Mouse (Mus musculus) gastrocnemius, postnatal 4 days (tissue): ENCODE measurements around the gene Daam1. TPM values are rescaled to one million over a fixed set of nuclear protein-coding genes. Genes with fewer than 3 reads are reported as not detected.

Experiments used
- DNase-seq, 2 experiments: peaks; one replicate each; pipeline ENCODE4 v3.0.0; 2021 to 2022; ENCODE audit warnings: low spot score in 2 of 2, mixed read lengths in 2 of 2
- total RNA-seq, 2 experiments: library from RNA; stranded (reverse); gene quantifications; 2 replicates each; pipeline ENCODE4 v1.2.3; 2021

Gene Daam1
- total RNA-seq, 2 experiments from 2014 or later: 28.8 to 34.6 TPM

DNA sequence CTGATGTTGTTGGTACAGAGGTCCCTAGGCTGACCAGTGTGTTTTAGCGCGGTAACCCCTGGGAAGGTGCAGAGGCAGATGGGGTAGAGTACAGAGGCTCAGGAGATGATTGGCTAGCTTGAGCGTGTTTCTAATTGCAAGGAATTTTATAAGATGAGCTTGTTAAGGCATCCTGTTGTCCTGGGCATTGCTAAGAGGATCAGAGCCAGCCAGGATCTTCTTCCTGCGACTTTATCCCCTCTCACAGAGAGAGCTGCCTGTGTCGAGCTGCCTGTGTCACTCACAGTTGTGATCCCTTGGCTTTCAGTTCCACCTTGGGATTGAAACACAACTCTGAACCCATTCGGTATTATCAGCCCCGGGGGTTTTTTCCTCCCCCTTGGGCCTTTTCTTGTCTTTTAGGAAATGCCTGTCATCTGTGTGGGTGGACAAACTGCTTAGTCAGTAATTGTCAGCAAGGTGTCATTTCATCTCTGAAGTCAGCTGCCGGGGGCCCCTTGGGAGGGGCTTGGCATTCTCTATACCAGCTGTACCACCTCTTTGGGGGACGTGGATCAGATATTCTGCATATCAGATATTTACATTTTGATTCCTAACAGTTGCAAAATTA is 62.2 kb downstream of the Daam1 start:
- no peak for DNase-seq

DNA sequence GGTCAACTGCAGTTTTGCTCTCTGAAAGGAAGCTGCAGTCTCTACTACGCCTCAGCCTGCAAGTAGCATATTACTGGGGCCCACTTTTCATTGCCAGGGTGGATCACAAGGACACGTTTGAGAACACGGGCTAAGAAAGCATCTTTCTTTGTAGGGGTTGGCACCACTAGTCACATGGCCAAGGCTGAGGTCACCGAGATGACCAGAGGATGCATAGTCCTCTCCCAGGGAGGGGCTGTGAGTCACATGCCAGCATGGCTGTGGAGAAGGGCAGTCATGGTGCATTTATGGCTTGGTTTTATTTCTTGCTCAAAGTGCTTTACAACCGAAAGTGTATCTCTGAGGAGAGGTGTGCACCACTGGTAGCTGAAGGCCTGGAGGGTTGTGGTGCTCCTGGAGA is 67.4 kb downstream of the Daam1 start:
- DNase-seq: no peak

DNA sequence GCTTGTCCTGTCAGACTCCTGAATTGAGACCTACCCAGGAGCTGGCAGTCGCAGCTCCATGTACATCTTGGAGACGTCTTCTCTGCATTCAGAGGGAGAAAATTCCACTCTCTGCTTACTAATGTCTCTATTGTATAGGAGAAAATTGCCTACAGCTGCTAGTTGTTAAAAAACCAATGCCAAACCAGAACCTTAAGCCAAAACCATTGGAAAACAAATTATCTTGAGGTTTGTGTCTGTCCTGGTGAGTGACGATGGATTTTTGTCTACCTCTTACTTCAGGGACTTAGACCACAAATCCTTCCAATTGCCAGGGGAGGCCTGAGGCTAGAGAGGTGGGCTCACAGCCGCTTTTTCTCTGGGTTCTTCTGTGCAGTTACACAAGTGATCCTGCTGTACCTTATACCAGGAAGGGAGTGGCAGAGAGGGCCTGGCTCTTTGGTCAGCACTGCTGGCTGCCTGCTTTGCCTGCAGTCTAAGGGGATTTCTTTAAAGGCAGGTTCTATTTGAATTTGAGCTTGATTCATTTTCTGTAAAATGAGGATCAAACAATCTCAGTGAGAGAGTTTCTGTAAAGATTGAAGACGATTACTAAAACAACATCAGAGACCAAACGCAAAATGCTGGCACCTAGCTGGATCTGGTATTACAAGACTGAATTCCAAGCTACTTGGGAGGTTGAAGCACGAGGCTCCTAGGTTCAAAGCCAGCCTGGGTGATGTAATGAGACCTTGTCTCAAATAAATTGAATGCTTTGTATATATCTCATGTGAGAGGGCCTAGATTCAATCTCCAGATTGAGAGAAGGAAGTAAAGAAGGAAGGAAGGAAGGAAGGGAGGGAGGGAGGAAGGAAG is 68.0 kb downstream of the Daam1 start:
- DNase-seq: no peak

DNA sequence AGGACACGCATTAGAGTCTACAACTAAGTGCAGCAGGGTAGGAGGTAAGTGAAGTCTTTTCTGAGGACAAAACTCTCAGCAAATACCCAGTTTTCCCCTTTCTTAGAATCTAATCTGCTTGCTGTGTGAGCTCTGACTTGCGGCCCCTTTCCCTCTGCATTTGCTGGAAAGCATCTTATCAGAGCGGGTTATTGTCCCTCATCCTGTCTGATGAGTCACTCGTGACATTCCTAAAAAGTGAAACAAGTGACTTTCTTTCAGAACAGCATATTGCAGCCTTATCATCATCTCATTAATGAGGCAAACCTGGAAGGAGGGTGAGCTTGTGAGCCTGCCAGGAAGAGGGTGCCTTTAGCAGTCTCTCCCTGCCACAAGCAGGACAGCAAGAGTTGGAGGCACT is 68.7 kb downstream of the Daam1 start:
- no peak for DNase-seq

DNA sequence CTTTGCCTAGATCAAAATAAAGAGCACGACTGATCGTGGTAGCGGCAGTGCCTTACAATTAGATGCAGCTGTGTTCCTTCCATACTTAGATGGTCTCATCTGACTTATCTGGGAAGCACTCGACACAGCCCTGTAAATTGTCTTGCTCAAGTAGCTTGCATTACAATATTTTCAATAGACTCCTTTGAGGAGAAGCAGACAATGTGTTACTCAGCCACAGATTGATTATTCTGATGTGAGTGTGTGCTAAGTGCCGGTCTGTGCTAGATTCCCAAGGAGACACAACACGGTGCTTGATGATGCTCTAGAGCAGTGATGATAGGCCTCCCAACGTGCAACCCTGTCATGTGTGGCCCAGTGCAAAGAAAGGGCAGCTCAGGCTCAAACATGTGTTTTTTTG is 70.3 kb downstream of the Daam1 start:
- no peak for DNase-seq

DNA sequence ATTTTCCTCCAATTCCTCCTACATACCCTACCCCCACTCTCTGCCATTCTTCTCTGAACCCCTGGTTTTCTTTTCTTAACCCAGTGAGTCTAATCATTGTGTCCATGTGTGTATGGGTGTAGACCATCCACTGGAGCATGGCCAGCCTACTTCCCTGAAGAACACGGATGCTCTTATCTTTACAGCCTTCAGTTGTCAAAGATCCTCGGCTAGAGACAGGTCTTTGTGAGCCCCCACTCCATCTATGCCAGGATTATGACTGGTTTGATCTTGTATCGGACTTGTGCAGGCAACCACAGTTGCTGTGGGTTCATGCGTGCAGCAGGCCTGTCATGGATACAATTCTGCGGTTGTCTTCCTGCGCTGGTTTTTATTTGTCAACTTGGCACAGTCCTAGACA is 71.0 kb downstream of the Daam1 start:
- no peak for DNase-seq

DNA sequence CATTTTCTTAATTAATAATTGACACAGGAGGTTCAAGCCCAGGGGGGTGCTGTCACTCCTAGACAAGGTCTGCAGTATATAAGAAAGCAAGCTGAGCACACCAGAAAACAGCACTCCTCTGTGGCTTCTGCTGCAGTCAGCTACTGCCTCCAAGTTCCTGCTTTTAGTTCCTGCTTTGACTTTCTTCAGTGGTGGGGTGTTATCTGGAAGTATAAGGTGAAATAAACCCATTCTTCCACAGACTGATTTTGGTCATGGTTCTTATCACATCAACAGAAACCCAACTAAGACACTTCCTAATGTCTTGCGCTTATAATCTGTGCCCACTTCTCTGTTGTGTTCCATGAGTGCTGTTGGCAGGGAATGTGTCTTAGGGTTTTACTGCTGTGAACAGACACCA is 71.4 kb downstream of the Daam1 start:
- no peak for DNase-seq

DNA sequence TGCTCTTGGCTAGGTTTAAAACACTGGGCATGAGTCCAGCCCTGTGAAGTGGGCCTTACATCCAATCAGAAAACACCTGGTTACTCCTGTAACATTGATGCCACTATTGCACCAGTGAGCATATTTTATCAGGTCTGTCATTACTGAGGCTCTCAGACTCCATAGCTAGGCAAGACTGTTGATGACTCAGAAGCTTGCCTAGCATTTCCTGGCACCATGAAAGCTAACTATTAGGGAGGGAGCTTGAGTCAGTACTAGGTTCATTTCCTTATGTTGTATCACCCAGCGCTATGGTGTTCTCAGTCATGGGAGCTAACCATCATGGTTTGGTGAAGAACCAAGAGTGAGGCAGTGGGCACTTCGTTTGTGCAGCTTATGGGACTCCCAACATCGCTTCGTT is 72.3 kb downstream of the Daam1 start:
- no peak for DNase-seq

DNA sequence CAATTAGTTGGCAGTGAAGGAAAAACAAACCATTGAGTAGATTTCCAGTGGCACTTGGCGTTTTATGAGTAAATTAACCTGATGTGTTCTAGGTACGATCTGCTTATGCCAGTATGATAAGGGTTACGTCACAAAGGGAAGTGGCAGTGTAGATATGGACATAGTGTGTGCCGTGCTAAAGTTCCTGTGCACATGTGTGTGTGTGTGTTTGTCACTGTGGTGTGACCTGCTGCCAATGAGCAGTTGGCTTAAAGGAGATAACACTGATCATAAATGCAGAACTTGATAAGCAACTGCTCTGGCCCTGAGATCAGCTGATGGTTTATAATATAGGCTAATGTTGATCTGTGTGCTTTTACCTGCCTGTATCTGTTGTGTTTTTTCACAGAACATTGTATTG is 73.4 kb downstream of the Daam1 start:
- DNase-seq: no peak

DNA sequence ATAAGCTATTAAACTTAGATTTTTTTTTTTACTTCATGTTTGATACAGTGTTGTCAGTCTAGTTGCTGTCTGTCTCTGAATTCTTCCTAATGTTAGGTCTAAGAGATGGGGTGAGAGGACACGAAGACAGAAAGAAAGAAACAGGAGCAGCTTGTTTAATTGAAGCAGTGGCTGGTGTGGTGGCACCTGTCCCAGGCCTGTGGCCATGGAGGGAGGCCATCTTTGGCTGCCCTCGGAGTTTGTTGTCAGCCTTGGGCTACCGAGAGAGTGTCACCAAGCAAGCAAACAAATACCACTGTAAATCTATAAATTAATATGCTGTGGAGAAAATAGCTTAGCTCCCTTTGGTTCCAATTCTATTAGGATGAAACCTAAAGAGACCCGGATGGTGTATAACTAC is 74.0 kb downstream of the Daam1 start:
- DNase-seq: no peak

DNA sequence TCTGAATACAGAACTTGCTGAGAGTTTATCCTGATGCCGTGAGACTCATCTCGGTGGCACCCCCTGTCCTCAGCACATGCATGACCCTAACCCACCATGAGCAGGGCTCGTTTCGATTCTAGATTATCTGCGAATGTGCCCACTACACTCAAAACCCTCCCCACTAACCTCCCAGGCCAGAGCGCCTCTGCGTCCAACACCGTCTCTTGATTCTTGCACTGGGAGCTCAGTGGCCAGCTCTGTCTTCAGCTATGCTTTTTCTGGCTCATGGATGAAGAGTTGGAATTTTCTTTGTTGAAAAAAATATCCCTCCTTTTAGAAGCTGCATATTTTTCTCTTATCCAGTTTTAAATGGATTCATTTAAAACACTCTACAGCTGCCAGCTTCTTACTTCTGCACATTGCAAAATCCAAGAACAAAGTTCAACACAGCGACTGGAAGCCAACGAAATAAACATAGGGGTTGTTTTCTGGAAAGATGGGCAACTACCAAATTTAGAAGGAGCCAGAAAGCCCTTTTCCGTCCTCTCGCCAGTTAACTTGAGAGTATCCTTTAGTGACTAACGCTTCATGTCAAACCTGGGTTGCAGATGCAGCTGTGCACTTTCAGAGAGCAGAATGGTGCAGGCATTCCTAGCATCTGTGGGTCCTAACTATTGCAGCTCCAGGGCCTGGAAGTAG is 74.9 kb downstream of the Daam1 start:
- DNase-seq: peak in 1 of 2 experiments; percentile 25

DNA sequence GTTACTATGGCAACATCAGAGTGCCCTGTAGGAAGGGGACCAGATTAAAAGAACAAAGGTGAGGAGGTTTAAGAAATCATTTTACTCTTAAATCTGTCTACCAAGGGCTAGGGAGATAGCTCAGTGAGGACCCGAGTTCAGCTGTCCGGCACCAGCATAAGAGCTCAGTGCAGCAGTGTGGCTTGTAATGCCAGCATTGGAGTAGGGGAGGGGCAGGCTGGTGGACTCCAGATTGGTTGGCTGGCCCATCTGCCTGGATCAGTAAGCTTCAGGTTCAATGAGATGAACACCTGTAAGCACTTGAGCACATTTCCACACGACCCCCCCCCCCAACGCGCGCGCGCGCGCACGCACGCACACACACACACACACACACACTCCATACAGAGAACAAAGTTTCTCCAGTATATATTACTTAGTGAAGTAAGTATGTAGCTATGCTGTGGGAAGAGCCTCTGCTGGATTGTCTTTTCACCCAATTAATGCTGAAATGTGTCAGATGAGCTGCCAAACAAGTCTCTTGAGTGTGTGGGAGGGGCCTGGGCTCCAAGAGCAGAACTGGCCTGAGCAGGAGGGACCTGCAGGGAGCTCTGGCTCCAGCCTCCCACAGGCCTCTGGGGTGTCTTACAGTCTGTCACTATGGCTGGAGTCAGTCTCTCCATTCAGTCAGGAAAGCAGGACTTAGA is 75.8 kb downstream of the Daam1 start:
- DNase-seq: peak in 1 of 2 experiments; percentile 29

DNA sequence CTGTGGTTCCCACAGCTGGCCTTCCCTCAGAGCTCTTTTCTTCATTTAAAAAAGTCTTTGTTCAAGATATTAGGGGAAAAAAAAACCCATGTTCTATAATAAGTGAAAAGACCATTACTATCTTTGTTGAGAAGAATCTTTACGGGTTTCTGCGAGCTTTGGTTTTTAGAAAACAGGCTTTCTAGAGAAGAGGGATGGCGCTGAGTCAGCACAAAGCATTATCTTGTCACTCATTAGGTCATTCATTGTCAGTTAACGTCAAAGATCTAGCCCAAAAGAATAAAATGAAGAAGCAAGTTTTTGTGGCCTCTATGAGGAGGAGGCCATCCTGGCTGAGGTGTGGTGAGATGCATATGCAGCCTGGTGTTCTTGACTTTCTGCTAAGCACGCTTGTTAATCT is 78.1 kb downstream of the Daam1 start:
- no peak for DNase-seq

DNA sequence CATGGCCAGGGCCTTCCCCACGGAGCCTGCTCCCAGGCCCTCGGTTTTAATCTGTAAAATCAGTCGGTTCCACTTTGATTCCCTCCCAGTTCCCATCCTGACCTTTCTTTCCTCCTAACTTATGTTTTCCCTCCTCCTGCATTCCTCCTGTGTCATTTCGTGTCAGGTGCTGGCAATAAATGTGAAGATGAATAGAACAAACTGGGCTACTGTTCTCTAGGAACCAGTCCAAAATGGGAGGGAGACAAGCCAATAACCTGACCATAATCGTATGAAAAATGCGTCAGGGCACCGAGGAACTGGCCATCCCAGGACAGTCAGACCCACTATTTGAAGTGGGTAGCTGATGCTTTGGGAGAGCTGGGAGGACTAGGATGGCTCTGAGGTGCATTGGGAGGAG is 79.4 kb downstream of the Daam1 start:
- no peak for DNase-seq

DNA sequence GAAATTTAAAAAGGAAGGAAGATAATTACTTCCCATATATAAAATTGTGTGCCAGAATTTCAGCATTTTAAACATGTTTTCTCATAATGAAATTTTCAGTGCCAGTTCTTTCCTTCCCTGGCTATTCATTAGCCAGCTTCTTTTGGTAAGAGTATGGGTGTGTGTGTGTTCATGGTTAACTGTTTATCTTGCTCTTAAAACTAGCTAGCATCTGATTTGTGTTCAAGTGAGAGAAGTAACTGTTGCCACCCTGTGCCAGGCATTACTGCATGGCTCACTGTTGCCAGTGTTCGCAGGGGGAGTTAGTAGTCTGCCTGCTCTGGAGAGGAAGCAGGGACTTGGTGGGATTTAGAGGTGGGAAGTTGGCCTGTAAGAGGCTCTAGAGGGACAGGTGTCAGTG is 81.4 kb downstream of the Daam1 start:
- no peak for DNase-seq

DNA sequence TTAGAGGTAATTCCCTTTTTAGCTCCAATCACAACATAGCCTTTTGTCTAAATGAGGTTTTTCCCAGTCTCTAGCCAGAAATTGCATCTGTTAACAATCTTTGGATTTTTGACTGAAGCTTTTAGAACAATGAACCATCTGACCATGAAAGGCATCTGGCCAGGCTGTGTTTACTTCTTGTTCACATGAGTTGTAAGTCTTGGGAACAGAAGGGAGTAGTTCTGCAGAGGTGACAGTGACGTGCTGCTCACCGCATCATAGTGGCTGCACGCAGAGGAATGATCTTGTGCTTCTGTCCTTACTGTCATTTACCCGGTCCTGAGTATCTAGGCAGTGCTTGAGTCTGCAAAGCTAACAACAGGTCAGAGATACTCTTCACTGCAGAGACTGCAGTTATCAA is 88.3 kb downstream of the Daam1 start:
- DNase-seq: peak in 1 of 2 experiments; percentile 46

DNA sequence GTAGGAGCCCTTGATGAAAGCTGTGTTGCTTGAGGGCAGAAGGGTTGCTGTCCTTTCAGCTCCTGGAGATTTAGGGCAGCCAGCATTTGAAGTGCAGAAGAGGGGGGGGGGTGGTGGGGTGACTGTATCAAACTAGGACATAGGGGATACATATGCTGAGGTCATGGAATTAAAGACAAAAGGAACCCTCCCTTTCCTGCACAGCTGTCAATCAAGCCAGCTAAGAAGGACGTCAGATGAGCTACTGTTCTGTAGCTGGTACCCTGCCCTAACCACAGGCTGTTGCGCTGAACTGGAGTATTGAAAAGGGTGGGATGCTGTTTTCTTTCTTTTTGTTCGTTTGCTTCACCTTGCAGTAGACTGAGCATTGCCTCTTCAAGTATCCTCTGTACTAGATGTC is 89.1 kb downstream of the Daam1 start:
- DNase-seq: no peak

DNA sequence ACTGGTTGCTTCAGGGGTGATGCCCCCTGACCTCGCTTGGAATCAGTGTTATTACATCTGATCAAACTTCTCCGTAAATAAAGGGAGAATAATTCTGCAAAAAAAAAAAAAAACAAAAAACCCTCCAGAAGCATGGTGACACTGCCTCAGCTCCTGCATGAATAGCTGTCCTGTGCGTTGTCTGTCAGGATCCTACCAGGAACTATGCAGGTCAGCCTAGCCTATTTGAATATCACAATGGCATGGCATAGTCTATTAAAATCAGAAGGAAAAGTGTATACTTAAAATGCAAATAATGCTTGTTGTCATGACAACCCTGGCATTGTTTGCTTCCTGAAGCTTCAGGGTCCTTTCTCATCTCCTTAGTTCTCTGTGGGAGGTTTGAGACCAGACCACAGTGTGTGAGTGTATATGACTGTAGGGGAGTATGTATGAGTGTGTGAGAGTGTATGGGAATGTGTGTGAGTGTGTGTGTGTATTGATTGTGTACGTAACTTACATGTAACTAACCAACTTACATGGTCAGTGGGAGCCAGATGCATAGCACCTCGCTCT is 92.0 kb downstream of the Daam1 start:
- no peak for DNase-seq

DNA sequence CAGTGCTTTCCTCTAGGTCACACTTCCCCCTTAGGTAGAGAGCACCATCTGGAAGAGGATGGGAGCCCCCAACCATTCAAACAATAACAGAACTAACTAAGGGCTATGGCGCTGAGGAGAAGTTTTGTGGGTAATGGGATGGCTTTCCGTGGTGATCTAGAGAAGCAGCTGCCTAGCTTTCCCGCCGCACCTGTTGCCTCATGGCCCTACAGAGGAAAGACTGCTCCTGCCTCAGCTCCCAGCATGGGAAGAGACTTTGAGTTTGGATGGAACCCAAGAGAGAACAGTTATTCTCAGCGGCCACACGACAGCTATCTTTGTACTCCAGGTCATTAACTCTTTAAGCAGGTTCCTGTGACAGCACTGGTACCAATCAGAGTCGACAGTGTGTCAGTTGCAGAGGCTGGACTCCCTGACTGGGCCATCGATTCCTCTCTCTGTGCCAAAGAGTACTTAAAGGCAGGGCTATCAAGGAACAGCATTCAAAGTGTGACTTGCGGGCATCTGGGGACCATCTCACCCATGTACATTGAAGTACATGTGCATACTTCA is 94.2 kb downstream of the Daam1 start:
- no peak for DNase-seq

DNA sequence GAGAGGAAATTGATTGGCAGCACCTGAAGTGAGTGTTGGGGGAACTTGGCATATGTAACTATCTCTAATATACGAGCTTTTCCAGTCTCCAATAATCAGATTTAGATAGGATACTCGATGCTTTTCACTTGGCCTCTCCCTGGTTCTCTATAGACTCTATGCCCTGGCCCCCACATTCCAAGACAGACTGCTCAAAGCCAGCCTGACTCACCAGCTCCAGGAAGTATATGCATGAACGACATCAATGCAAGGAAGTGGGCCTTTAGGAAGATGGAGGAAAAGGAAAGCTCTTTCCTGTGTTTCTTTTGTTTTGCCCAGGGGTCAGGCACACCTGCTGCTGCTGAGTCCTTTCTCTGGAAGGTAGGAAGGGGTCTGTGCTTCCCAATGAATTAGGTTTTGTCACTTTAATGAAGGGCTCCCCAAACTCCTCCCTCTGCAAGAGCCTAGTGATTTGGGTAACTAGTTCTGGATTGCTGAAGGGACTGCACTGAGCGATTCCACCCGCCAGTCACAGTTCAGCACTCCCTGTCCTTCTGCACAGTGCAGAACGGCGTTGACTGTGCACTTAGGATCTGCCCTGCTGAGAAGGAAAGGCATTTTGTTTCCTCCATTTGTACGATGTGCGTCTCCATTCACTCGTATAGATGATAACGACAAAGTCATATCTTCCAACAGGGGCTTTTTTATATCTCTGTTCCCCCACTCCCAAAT is 95.3 kb downstream of the Daam1 start:
- no peak for DNase-seq

DNA sequence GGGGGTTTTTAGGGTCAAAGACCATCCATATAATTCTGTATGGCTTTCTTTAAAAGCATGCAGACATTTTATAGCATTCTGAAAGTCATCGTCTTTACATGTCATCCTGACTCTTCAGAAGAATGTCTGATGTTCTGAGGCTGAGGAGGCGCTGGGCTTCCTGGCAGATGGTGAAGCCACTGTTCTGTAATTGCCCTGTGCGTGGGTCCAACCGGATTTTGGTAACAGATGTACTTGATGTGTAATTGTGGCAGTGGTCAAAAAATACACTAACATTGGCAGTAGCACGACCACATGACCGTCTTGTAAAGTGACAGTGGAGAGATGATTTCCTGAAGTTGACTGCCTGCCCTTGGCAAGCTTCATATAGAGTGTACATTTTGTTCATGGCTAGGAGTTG is 97.2 kb downstream of the Daam1 start:
- no peak for DNase-seq
